Mouse (Mus musculus) embryonic facial prominence, embryonic 14.5 days (tissue): ENCODE data around the gene E4f1. TPM values are rescaled to one million over a fixed set of nuclear protein-coding genes. Genes with fewer than 3 reads are reported as not detected.
"Not testable (repeated sequence)": the region's sequence is repeated elsewhere in the genome, so short reads cannot be mapped to it uniquely, and the experiment has no call there.

ENCODE experiments used
- ATAC-seq: fragments of 200-750 bp; cut with Nextera tagmentation; 2 replicates; pipeline ENCODE4 v1.8.0; 2017; ENCODE audit warnings: low read depth, moderate number of reproducible peaks, moderate TSS enrichment
- DNase-seq: peaks from one replicate; pipeline ENCODE4 v3.0.0-alpha.2; 2015; ENCODE audit warnings: low spot score
- H3K27ac ChIP-seq: fragments of 300-500 bp; sonication (generic); replicated peaks from 2 replicates; pipeline ENCODE4 v1.5.1; 2014; ENCODE audit warnings: low read depth, mild to moderate bottlenecking, low read length, moderate library complexity
- H3K27me3 ChIP-seq: fragments of 300-500 bp; sonication (generic); replicated peaks from 2 replicates; pipeline ENCODE4 v1.6.1; 2014; ENCODE audit warnings: low read length; ENCODE audit not compliant: control insufficient read depth, insufficient read depth
- H3K36me3 ChIP-seq: fragments of 300-500 bp; sonication (generic); 2 replicates; pipeline ENCODE4 v1.6.1; 2014; ENCODE audit warnings: low read length, mixed read lengths; ENCODE audit not compliant: control insufficient read depth, insufficient read depth
- H3K4me1 ChIP-seq: fragments of 300-500 bp; sonication (generic); 2 replicates; pipeline ENCODE4 v1.6.1; 2014; ENCODE audit warnings: antibody characterized with exemption, low read length; ENCODE audit not compliant: control insufficient read depth, insufficient read depth
- H3K4me2 ChIP-seq: fragments of 300-500 bp; sonication (generic); 2 replicates; pipeline ENCODE4 v1.6.1; 2014; ENCODE audit warnings: low read depth, mild to moderate bottlenecking, low read length, moderate library complexity, mixed read lengths
- H3K4me3 ChIP-seq: fragments of 300-500 bp; sonication (generic); 2 replicates; pipeline ENCODE4 v1.5.1; 2014; ENCODE audit warnings: low read depth, mild to moderate bottlenecking, low read length
- H3K9ac ChIP-seq: fragments of 300-500 bp; sonication (generic); 2 replicates; pipeline ENCODE4 v1.6.1; 2014; ENCODE audit warnings: low read depth, mild to moderate bottlenecking, low read length, moderate library complexity, mixed read lengths
- H3K9me3 ChIP-seq: fragments of 300-500 bp; sonication (generic); 2 replicates; pipeline ENCODE4 v1.6.1; 2016; ENCODE audit warnings: low read length; ENCODE audit not compliant: control insufficient read depth
- WGBS: fragments of 180-500 bp; shearing (Covaris S2); extraction: QIAGEN DNeasy Blood & Tissue Kit; methylation state at CpG from one replicate; pipeline ENCODE4 v1.1.7; 2014; 5-methylcytosine and 5-hydroxymethylcytosine counted together
- polyA plus RNA-seq: library from polyadenylated mRNA; unstranded; fragments of >200 nt; fragmentation: Nextera tagmentation; extraction: Ambion mirVana; gene quantifications from 2 replicates; pipeline ENCODE4 v1.2.1, GENCODE M21; 2014

The E4f1 gene
- polyA plus RNA-seq, 1 experiment from 2014 or later = 13.3 TPM

GRCm38 (mm10) chr17:24470701-24471527 lies 801 bp upstream of the E4f1 start:
- H3K9me3 ChIP-seq = no peaks in the 10 kb centered on the region
- peaks cover 20% of the 10 kb centered on the region for H3K36me3 ChIP-seq
- DNase-seq (peak; percentile 11), ATAC-seq (peak; percentile 14; the same call in 1 of the 2 replicates)
- H3K27ac ChIP-seq = peak overlapping the region; percentile 76
- H3K4me1 ChIP-seq = peaks cover 14% of the 10 kb centered on the region
- no peaks in the 10 kb centered on the region for H3K27me3 ChIP-seq
- peak overlapping the region; percentile 96 for H3K4me2 ChIP-seq
- H3K9ac ChIP-seq = peak overlapping the region; percentile 86
- peak overlapping the region; percentile 89 for H3K4me3 ChIP-seq
- 1% methylated on average over 27 of the region's 68 CpGs for WGBS

- ATAC-seq (no peak), DNase-seq (no peak)
- Histone ChIP-seq H3K9ac (peak overlapping the region; percentile 86), H3K4me1 (peaks cover 14% of the 10 kb centered on the region), H3K27ac (peak overlapping the region; percentile 76), H3K4me2 (peak overlapping the region; percentile 96), H3K4me3 (peak overlapping the region; percentile 89), H3K27me3 (no peaks in the 10 kb centered on the region), H3K9me3 (no peaks in the 10 kb centered on the region), H3K36me3 (peaks cover 6% of the 10 kb centered on the region; the same call in 1 of the 2 replicates)
- 19% methylated on average over 7 of the region's 7 CpGs for WGBS
Measured at GRCm38 (mm10) chr17:24469336-24469909, 690 bp downstream of the E4f1 start.

GRCm38 (mm10) chr17:24468636-24469246 lies 1.4 kb downstream of the E4f1 start:
- H3K4me2 ChIP-seq = no peak overlapping the region
- no peaks in the 10 kb centered on the region for H3K27me3 ChIP-seq
- 0 out of 2 replicates have a peak, but pooled peaks cover 3% of the 10 kb centered on the region for H3K36me3 ChIP-seq
- H3K9ac ChIP-seq = no peak overlapping the region
- no peak for ATAC-seq
- no peaks in the 10 kb centered on the region for H3K9me3 ChIP-seq
- H3K4me3 ChIP-seq = no peak overlapping the region
- no peak overlapping the region for H3K27ac ChIP-seq
- DNase-seq = no peak
- H3K4me1 ChIP-seq = peaks cover 14% of the 10 kb centered on the region
- 94% methylated on average over 5 of the region's 5 CpGs for WGBS

GRCm38 (mm10) chr17:24463374-24464133 lies 6.6 kb downstream of the E4f1 start:
- ATAC-seq (no peak), DNase-seq (no peak)
- Histone ChIP-seq H3K9me3 (no peaks in the 10 kb centered on the region), H3K27ac (no peak overlapping the region), H3K4me1 (no peaks in the 10 kb centered on the region), H3K9ac (no peak overlapping the region), H3K4me3 (no peak overlapping the region), H3K27me3 (no peaks in the 10 kb centered on the region), H3K36me3 (no peaks in the 10 kb centered on the region), H3K4me2 (no peak overlapping the region)
- WGBS = 58% methylated on average over 6 of the region's 6 CpGs

- H3K27me3 ChIP-seq = no peaks in the 10 kb centered on the region
- H3K4me3 ChIP-seq = no peak overlapping the region
- WGBS = 72% methylated on average over 1 of the region's 1 CpGs
- H3K4me1 ChIP-seq = no peaks in the 10 kb centered on the region
- no peaks in the 10 kb centered on the region for H3K9me3 ChIP-seq
- H3K27ac ChIP-seq = no peak overlapping the region
- H3K4me2 ChIP-seq = no peak overlapping the region
- no peak overlapping the region for H3K9ac ChIP-seq
- no peak for DNase-seq
- ATAC-seq = no peak
- no peaks in the 10 kb centered on the region for H3K36me3 ChIP-seq
Measured at GRCm38 (mm10) chr17:24462932-24463331, 7.2 kb downstream of the E4f1 start.

- H3K27ac ChIP-seq = no peak overlapping the region
- H3K9me3 ChIP-seq = no peaks in the 10 kb centered on the region
- no peaks in the 10 kb centered on the region for H3K36me3 ChIP-seq
- DNase-seq (no peak), ATAC-seq (no peak)
- 72% methylated on average over 2 of the region's 2 CpGs for WGBS
- no peak overlapping the region for H3K4me3 ChIP-seq
- H3K9ac ChIP-seq = no peak overlapping the region
- H3K4me2 ChIP-seq = no peak overlapping the region
- no peaks in the 10 kb centered on the region for H3K27me3 ChIP-seq
- no peaks in the 10 kb centered on the region for H3K4me1 ChIP-seq
Measured at GRCm38 (mm10) chr17:24461580-24461979, 8.5 kb downstream of the E4f1 start.

GRCm38 (mm10) chr17:24455523-24456206 lies 14.4 kb downstream of the E4f1 start:
- Histone ChIP-seq H3K4me2 (peak overlapping the region; percentile 43), H3K4me3 (peak overlapping the region; percentile 86), H3K4me1 (peaks cover 11% of the 10 kb centered on the region; the same call in 1 of the 2 replicates), H3K27ac (peak overlapping the region; percentile 48; the same call in 1 of the 2 replicates)
- not testable (repeated sequence) for ATAC-seq, H3K9ac ChIP-seq, DNase-seq, H3K27me3 ChIP-seq, H3K36me3 ChIP-seq, H3K9me3 ChIP-seq
- 52% methylated on average over 10 of the region's 10 CpGs for WGBS
